Mouse (Mus musculus) ES-E14 (cell line): ENCODE measurements at regions not wholly inside any gene's neighbourhood (a gene's known extent, or its start where the extent isn't known, plus 50 kb on each side); places are given as distances from the start of the nearest gene placed in this dataset.
A peak's percentile ranks its signal among the peaks of the same experiment; 100 is the strongest.

ENCODE experiments used
- HCFC1 ChIP-seq: IDR thresholded peaks from 2 replicates; pipeline ENCODE4 v1.6.1; 2012; ENCODE audit warnings: low read length, inconsistent platforms, borderline replicate concordance; ENCODE audit not compliant: insufficient read depth
- MAFK ChIP-seq: IDR thresholded peaks from 2 replicates; pipeline ENCODE4 v1.6.1; 2014; ENCODE audit warnings: mild to moderate bottlenecking, low read depth, low read length, inconsistent platforms; ENCODE audit not compliant: insufficient read depth
- ZNF384 ChIP-seq: IDR thresholded peaks from 2 replicates; pipeline ENCODE4 v1.6.1; 2012; ENCODE audit warnings: low read depth, low read length, inconsistent platforms

GRCm38 (mm10) chr16:69943635-69944034, 80.1 kb upstream of the Speer2 start:
- TF ChIP-seq ZNF384 (no peak), MAFK (peak; percentile 62; the same call in 1 of the 2 replicates), HCFC1 (no peak)
